8 mouse cellular contexts compared by ENCODE assay signal in the genomic region with DNA sequence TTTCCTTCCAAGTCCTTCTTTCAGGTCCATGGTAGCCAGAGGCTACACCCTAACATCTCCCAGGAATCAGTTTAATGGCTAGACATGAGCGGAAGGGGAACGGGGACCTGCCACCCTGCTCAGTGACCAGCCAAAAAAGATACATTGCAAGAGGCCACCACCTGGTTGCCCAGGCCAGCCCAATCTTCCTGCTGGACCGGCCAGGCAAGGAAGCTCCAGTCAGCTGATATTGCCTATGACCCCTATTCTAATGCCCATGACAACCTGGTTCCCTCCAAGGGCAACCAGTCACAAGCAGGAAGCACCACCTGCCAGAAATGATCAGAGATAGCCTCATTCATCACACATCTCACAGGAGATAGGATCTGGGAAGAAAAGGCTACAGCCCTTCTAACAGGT. TPM values are rescaled to one million over a fixed set of nuclear protein-coding genes. Genes with fewer than 3 reads are reported as not detected.
DNase-seq lines count a peak whose midpoint lies in the region; ATAC-seq and TF ChIP-seq lines count a peak whose summit lies in the region.

No protein-coding gene starts in this region.

- H3K9me3 ChIP-seq in limb, embryonic 14.5 days (ENCODE audit: control insufficient read depth, low read length), result no peaks in the 10 kb centered on the region
- H3K9me3 ChIP-seq in stomach, embryonic 15.5 days, result no peaks in the 10 kb centered on the region

- no peak overlapping the region for H3K27ac ChIP-seq in spleen, adult 2 months (ENCODE audit: insufficient read depth, low read length)
- H3K27ac ChIP-seq in limb, embryonic 14.5 days (replicated peaks; ENCODE audit: low read depth, low read length), result no peak overlapping the region
- H3K27ac ChIP-seq in stomach, embryonic 15.5 days, result no peak overlapping the region

- peaks cover 5% of the 10 kb centered on the region; the same call in 1 of the 2 replicates for H3K4me1 ChIP-seq in spleen, adult 2 months (ENCODE audit: control insufficient read depth, insufficient read depth, insufficient read length)
- peaks cover 16% of the 10 kb centered on the region for H3K4me1 ChIP-seq in limb, embryonic 14.5 days (ENCODE audit: control insufficient read depth, insufficient read depth, low read length)
- H3K4me1 ChIP-seq in stomach, embryonic 15.5 days, result peaks cover 12% of the 10 kb centered on the region; the same call in 1 of the 2 replicates

- H3K4me3 ChIP-seq in spleen, adult 2 months (ENCODE audit: extremely low read depth, insufficient read depth, insufficient read length), result peak overlapping the region; percentile 86; the same call in 1 of the 2 replicates
- peak overlapping the region; percentile 72 for H3K4me3 ChIP-seq in limb, embryonic 14.5 days (replicated peaks; ENCODE audit: low read length)
- peak overlapping the region; percentile 74 for H3K4me3 ChIP-seq in stomach, embryonic 15.5 days (replicated peaks)

- TF ChIP-seq POLR2A in spleen, adult 2 months (IDR thresholded peaks at IDR 0.05; ENCODE audit: low read depth, low read length), result no peak
- TF ChIP-seq POLR2A in limb, embryonic 14.5 days (IDR thresholded peaks at IDR 0.05; ENCODE audit: borderline replicate concordance, extremely low read depth, insufficient read depth, insufficient read length), result no peak

- peak; percentile 51 for DNase-seq in cerebellum, adult 11-12 months
- no peak for DNase-seq in cerebellum, postnatal 4 days (ENCODE audit: low spot score in 2 of 2)
- no peak for DNase-seq in spleen, adult 2 months (ENCODE audit: low read depth in 1 of 2, low spot score in 2 of 2)
- DNase-seq in spleen, adult 12 weeks (ENCODE audit: low spot score), result no peak
- no peak for DNase-seq in limb, embryonic 14.5 days (ENCODE audit: low spot score)
- DNase-seq in retina, postnatal 1 day, result no peak

- no peaks in the 10 kb centered on the region for H3K36me3 ChIP-seq in spleen, adult 2 months (ENCODE audit: control insufficient read depth, insufficient read depth, low read length)
- H3K36me3 ChIP-seq in limb, embryonic 14.5 days (ENCODE audit: control insufficient read depth, insufficient read depth, low read length), result no peaks in the 10 kb centered on the region
- H3K36me3 ChIP-seq in stomach, embryonic 15.5 days, result no peaks in the 10 kb centered on the region

- no peak for TF ChIP-seq CTCF in spleen, adult 2 months (IDR thresholded peaks at IDR 0.05; ENCODE audit: extremely low read depth, insufficient read depth, insufficient read length, insufficient replicate concordance)

- H3K9ac ChIP-seq in limb, embryonic 14.5 days (ENCODE audit: low read depth, low read length, severe bottlenecking), result peak overlapping the region; percentile 71
- H3K9ac ChIP-seq in stomach, embryonic 15.5 days, result no peak overlapping the region

- no peak for ATAC-seq in limb, embryonic 14.5 days (ENCODE audit: low FRiP score, low read depth)
- ATAC-seq in stomach, embryonic 15.5 days (ENCODE audit: insufficient read depth, low FRiP score, low read depth), result no peak
- ATAC-seq in megakaryocyte progenitor cell, adult 5-6 weeks (replicated peaks; ENCODE audit: poor library complexity), result no peak

- H3K27me3 ChIP-seq in spleen, adult 2 months (ENCODE audit: control insufficient read depth, insufficient read depth, low read length), result no peaks in the 10 kb centered on the region
- H3K27me3 ChIP-seq in limb, embryonic 14.5 days (ENCODE audit: control insufficient read depth, insufficient read depth, low read length), result no peaks in the 10 kb centered on the region
- H3K27me3 ChIP-seq in stomach, embryonic 15.5 days (replicated peaks), result no peaks in the 10 kb centered on the region

- peak overlapping the region; percentile 99 for H3K4me2 ChIP-seq in limb, embryonic 14.5 days (replicated peaks; ENCODE audit: low read depth, low read length, severe bottlenecking)
- peak overlapping the region; percentile 100 for H3K4me2 ChIP-seq in stomach, embryonic 15.5 days

- 69% methylated on average over 3 of the region's 3 CpGs for WGBS in spleen, adult 2 months
- 82% methylated on average over 3 of the region's 3 CpGs for WGBS in limb, embryonic 14.5 days
- 75% methylated on average over 3 of the region's 3 CpGs for WGBS in stomach, embryonic 15.5 days

RNA-seq across cellular contexts. Expression of a gene that starts 1.0 kb away (rescaled TPM):
- polyA plus RNA-seq in spleen, adult 2 months (2012; rRNA removed), result 13.6 and 15.2 TPM in 2 replicates
- 9.8 and 11.2 TPM in 2 replicates for polyA plus RNA-seq in limb, embryonic 14.5 days (2012; rRNA removed)
- polyA plus RNA-seq in limb, embryonic 14.5 days (2014; fragmentation: Nextera tagmentation; extraction: Ambion mirVana), result 8.8 and 8.9 TPM in 2 replicates
- polyA plus RNA-seq in stomach, embryonic 15.5 days (2015; fragmentation: Nextera tagmentation; extraction: Ambion mirVana), result 11.8 and 14.3 TPM in 2 replicates
- 24.7 and 28.1 TPM in 2 replicates for total RNA-seq in megakaryocyte progenitor cell, adult 5-6 weeks (2015)
- total RNA-seq in megakaryocyte progenitor cell, adult 5-6 weeks (2017), result 18.8 and 19.9 TPM in 2 replicates

RNA-seq across cellular contexts. Expression of a gene that starts 38.3 kb away (rescaled TPM):
- polyA plus RNA-seq in spleen, adult 2 months (2012; rRNA removed), result 18.6 and 20.4 TPM in 2 replicates
- 126 and 157 TPM in 2 replicates for polyA plus RNA-seq in limb, embryonic 14.5 days (2012; rRNA removed)
- 303 and 338 TPM in 2 replicates for polyA plus RNA-seq in limb, embryonic 14.5 days (2014; fragmentation: Nextera tagmentation; extraction: Ambion mirVana)
- 348 and 423 TPM in 2 replicates for polyA plus RNA-seq in stomach, embryonic 15.5 days (2015; fragmentation: Nextera tagmentation; extraction: Ambion mirVana)
- 48.9 and 56.0 TPM in 2 replicates for total RNA-seq in megakaryocyte progenitor cell, adult 5-6 weeks (2015)
- 41.9 and 51.4 TPM in 2 replicates for total RNA-seq in megakaryocyte progenitor cell, adult 5-6 weeks (2017)

RNA-seq across cellular contexts. Expression of a gene that starts 50.9 kb away (rescaled TPM):
- 60.2 and 62.0 TPM in 2 replicates for polyA plus RNA-seq in spleen, adult 2 months (2012; rRNA removed)
- 159 and 279 TPM in 2 replicates for polyA plus RNA-seq in limb, embryonic 14.5 days (2012; rRNA removed)
- polyA plus RNA-seq in limb, embryonic 14.5 days (2014; fragmentation: Nextera tagmentation; extraction: Ambion mirVana), result 224 and 245 TPM in 2 replicates
- 289 and 316 TPM in 2 replicates for polyA plus RNA-seq in stomach, embryonic 15.5 days (2015; fragmentation: Nextera tagmentation; extraction: Ambion mirVana)
- total RNA-seq in megakaryocyte progenitor cell, adult 5-6 weeks (2015), result 56.7 and 60.6 TPM in 2 replicates
- total RNA-seq in megakaryocyte progenitor cell, adult 5-6 weeks (2017), result 336 and 416 TPM in 2 replicates

RNA-seq across cellular contexts. Expression of a gene that starts 53.5 kb away (rescaled TPM):
- not detected in 2 replicates for polyA plus RNA-seq in spleen, adult 2 months (2012; rRNA removed)
- polyA plus RNA-seq in limb, embryonic 14.5 days (2012; rRNA removed), result not detected in 2 replicates
- not detected in 2 replicates for polyA plus RNA-seq in limb, embryonic 14.5 days (2014; fragmentation: Nextera tagmentation; extraction: Ambion mirVana)
- not detected in 2 replicates for polyA plus RNA-seq in stomach, embryonic 15.5 days (2015; fragmentation: Nextera tagmentation; extraction: Ambion mirVana)
- not detected in 2 replicates for total RNA-seq in megakaryocyte progenitor cell, adult 5-6 weeks (2015)
- total RNA-seq in megakaryocyte progenitor cell, adult 5-6 weeks (2017), result not detected in 2 replicates
